Mouse (Mus musculus) liver, embryonic 14.5 days (tissue): ENCODE data around the gene Lrrc8b. TPM values are rescaled to one million over a fixed set of nuclear protein-coding genes. Genes with fewer than 3 reads are reported as not detected.

Experiments used
- ATAC-seq: fragments of 200-750 bp; cut with Nextera tagmentation; 2 replicates; pipeline ENCODE4 v1.8.0; 2017; ENCODE audit warnings: moderate number of reproducible peaks, mild to moderate bottlenecking, moderate library complexity; ENCODE audit not compliant: insufficient read depth
- DNase-seq, 3 experiments: peaks; one replicate each; pipeline ENCODE4 v3.0.0-alpha.2; 2012 to 2013; ENCODE audit warnings: low read depth in 3 of 3, low spot score in 3 of 3
- H3K27ac ChIP-seq: fragments of 300-500 bp; sonication (generic); 2 replicates; pipeline ENCODE4 v1.5.1; 2014; ENCODE audit warnings: moderate library complexity, mild to moderate bottlenecking, control low read depth, inconsistent platforms
- H3K27me3 ChIP-seq: fragments of 300-500 bp; sonication (generic); 2 replicates; pipeline ENCODE4 v1.6.1; 2014; ENCODE audit warnings: mild to moderate bottlenecking, low read length, moderate library complexity; ENCODE audit not compliant: control insufficient read depth, insufficient read depth
- H3K36me3 ChIP-seq: fragments of 300-500 bp; sonication (generic); replicated peaks from 2 replicates; pipeline ENCODE4 v1.6.1; 2014; ENCODE audit warnings: low read depth; ENCODE audit not compliant: control insufficient read depth, insufficient read depth
- H3K4me1 ChIP-seq, 2 experiments: fragments of 200-500 bp in 1 of 2; fragments of 300-500 bp in 1 of 2; sonication (generic) in 1 of 2; replicated peaks; 2 replicates each; pipeline ENCODE4 v1.6.1; 2012 to 2014; ENCODE audit warnings: antibody characterized with exemption in 1 of 2, inconsistent platforms in 1 of 2, low read length in 1 of 2; ENCODE audit not compliant: control insufficient read depth in 2 of 2, insufficient read depth in 2 of 2
- H3K4me2 ChIP-seq: fragments of 300-500 bp; sonication (generic); 2 replicates; pipeline ENCODE4 v1.6.1; 2014; ENCODE audit warnings: low read depth, mild to moderate bottlenecking, control low read depth, moderate library complexity
- H3K4me3 ChIP-seq, 2 experiments: fragments of 200-500 bp in 1 of 2; fragments of 300-500 bp in 1 of 2; sonication (generic) in 1 of 2; 2 replicates each; pipeline ENCODE4 v1.5.1; 2012 to 2014; ENCODE audit warnings: low read depth in 2 of 2, low read length in 2 of 2, mild to moderate bottlenecking in 2 of 2, control low read depth in 1 of 2, inconsistent platforms in 1 of 2, moderate library complexity in 1 of 2; ENCODE audit not compliant: insufficient read depth in 1 of 2
- H3K9ac ChIP-seq: fragments of 300-500 bp; sonication (generic); replicated peaks from 2 replicates; pipeline ENCODE4 v1.6.1; 2014; ENCODE audit warnings: mild to moderate bottlenecking, control low read depth, moderate library complexity
- H3K9me3 ChIP-seq: fragments of 300-500 bp; sonication (generic); 2 replicates; pipeline ENCODE4 v1.6.1; 2016; ENCODE audit warnings: low read length, mixed read lengths; ENCODE audit not compliant: control insufficient read depth
- CTCF ChIP-seq: IDR thresholded peaks from 2 replicates; pipeline ENCODE4 v1.5.1; 2016; ENCODE audit warnings: antibody characterized with exemption, low read depth, control low read depth
- EP300 ChIP-seq: IDR thresholded peaks from 2 replicates; pipeline ENCODE4 v1.6.1; 2016; ENCODE audit warnings: antibody characterized with exemption, low read depth
- WGBS: fragments of 180-500 bp; shearing (Covaris S2); extraction: QIAGEN DNeasy Blood & Tissue Kit; methylation state at CpG from one replicate; pipeline ENCODE4 v1.1.7; 2014; ENCODE audit not compliant: insufficient replicate concordance; 5-methylcytosine and 5-hydroxymethylcytosine counted together
- polyA plus RNA-seq, 2 experiments: library from polyadenylated mRNA; depleted of rRNA in 1 of 2; stranded (reverse) in 1 of 2; unstranded in 1 of 2; fragments of >200 nt; fragmentation: Nextera tagmentation in 1 of 2; extraction: Ambion mirVana in 1 of 2; gene quantifications; 2 replicates each; pipeline versions ENCODE4 v1.2.1 to v1.2.3; 2012 to 2014

The Lrrc8b gene
- polyA plus RNA-seq, 2 experiments, result 3.5 to 3.8 TPM

DNA sequence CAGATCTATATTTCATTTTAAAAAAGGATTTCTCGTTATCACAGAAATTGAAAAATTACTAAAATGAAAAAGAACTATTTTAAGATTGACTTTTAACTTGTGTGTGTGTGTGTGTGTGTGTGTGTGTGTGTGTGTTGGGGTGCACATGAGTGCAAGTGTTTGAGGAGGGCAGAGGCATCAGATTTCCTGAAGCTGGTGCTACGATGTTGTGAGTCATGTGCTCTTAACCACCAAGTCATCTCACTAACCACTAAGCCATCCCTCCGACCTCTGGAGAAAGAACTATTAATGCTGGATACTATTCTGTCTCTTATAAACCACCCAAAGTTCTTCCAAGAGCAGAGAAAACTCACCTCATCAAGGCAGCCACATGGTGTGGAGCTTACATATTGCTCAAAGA is 2.9 kb upstream of the Lrrc8b start:
- DNase-seq (no peak), ATAC-seq (no peak)
- Histone ChIP-seq H3K27ac (no peak overlapping the region), H3K4me3 (no peak overlapping the region), H3K9ac (no peak overlapping the region), H3K36me3 (no peaks in the 10 kb centered on the region), H3K4me2 (no peak overlapping the region), H3K4me1 (peaks cover 44 to 52% of the 10 kb centered on the region in 2 experiments), H3K9me3 (no peaks in the 10 kb centered on the region), H3K27me3 (no peaks in the 10 kb centered on the region)
- TF ChIP-seq EP300 (no peak), CTCF (no peak)
- WGBS, result 64% methylated on average over 3 of the region's 3 CpGs

DNA sequence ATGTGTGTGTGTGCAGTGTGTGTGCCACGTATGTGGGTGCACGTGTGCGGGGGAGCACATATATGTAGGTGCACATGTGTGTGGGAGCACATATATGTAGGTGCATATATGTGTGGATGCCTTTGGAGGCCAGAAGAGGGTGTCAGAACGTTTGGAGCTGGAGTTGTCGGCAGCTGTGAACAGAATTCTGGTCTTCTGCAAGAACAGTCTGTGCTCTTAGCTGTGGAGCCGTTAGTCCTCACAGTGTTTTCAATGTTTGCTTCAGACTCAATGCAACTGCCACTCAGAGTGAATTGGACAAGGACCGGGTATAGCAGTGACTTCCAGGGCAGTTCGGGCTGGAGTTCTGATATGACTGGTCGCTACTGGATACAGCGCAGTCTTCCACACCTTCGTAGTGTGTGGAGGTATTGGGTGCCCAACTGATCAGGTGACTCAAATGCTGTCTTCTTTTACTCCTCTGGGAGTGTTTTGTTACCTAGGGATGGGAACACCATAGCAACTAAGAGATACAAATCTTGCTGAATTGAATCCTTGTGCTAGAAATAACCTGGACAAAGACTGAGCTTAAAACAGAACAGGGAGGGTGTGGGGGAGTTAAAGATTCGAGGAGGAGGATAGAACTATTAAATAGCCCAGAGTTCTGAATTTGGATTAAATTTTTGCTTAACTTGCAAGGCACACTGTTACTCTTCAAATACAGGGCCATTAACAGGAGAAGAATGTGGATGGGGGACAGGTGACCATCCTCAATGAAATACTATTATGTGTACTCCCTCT is 1.0 kb upstream of the Lrrc8b start:
- H3K9me3 ChIP-seq, result no peaks in the 10 kb centered on the region
- H3K9ac ChIP-seq, result peak overlapping the region; percentile 82
- H3K27ac ChIP-seq, result peak overlapping the region; percentile 80
- H3K4me2 ChIP-seq, result peak overlapping the region; percentile 99
- ATAC-seq (no peak), DNase-seq (no peak)
- no peaks in the 10 kb centered on the region for H3K36me3 ChIP-seq
- 76% methylated on average over 12 of the region's 12 CpGs for WGBS
- no peaks in the 10 kb centered on the region for H3K27me3 ChIP-seq
- H3K4me1 ChIP-seq, result peaks cover 37 to 46% of the 10 kb centered on the region in 2 experiments
- peak overlapping the region; percentile 65 to 82; a peak in 3 of 4 replicates for H3K4me3 ChIP-seq
- no peak for TF ChIP-seq EP300

DNA sequence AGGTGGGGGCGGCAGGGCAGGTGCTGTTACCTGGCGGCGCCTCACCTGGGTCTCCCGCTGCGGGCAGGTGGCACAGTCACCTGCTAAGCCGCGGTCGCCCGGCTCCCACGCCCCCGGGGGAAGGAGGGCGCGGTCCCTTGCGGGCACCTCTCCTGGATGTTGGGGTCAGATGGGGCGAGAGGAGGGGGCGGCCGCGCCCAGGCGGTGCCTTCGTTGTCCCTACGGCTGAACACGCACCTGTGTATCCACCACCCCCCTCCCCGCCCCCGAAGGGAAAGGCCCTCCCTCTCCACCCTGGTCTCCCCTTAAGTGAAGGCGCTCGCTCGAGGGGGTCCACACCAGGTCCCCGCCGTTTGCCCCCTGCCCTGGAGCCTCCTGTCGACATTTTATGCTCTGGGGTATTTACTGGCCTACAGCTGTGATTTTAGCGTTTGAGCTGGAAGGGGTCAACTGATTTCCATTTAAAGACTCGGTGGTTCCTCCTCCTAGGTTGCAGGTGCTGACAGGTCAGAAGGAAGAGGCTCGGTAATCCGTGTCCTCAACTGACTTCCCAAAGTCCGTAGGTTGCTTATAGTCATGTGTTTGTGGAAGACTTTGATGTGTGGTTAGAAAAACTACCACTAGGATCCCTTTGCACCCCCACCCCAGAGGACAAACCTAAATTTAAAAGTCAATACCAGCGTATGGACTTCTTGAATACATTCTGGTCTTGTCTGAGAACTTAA is 538 bp downstream of the Lrrc8b start:
- Histone ChIP-seq H3K27me3 (no peaks in the 10 kb centered on the region), H3K27ac (peak overlapping the region; percentile 10), H3K4me1 (peaks cover 25 to 32% of the 10 kb centered on the region in 2 experiments), H3K9me3 (no peaks in the 10 kb centered on the region), H3K4me3 (peak overlapping the region; percentile 65 to 82), H3K4me2 (peak overlapping the region; percentile 99), H3K36me3 (no peaks in the 10 kb centered on the region), H3K9ac (peak overlapping the region; percentile 82)
- WGBS, result 5% methylated on average over 30 of the region's 36 CpGs
- DNase-seq (no peak), ATAC-seq (peak; percentile 20)
- TF ChIP-seq EP300 (no peak), CTCF (no peak)

DNA sequence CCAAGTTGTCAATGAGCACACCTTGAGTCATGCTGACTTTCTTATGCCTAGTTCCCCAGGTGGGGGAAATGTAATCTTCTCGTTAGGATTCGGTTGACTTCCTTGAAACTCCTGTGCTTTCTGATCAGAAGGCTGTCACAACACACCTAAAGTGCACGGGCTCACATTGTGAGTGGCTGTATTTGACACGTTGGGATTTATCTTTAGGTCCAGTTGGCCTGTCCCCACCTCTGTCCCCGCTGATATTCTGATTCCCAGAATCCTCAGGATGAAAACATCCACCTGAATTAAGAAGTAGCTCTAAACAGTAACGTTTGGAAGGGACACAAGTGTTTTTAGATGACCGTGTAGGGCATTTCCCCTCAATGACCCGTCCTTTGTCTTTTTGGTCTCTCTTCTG is 1.6 kb downstream of the Lrrc8b start:
- Histone ChIP-seq H3K9me3 (no peaks in the 10 kb centered on the region), H3K27ac (peak overlapping the region; percentile 54), H3K4me1 (peaks cover 17 to 23% of the 10 kb centered on the region in 2 experiments), H3K4me2 (peak overlapping the region; percentile 99), H3K36me3 (no peaks in the 10 kb centered on the region), H3K9ac (peak overlapping the region; percentile 82; the same call in 1 of the 2 replicates), H3K27me3 (no peaks in the 10 kb centered on the region), H3K4me3 (peak overlapping the region; percentile 38 to 82; a peak in 3 of 4 replicates)
- no peak for TF ChIP-seq CTCF
- peak; percentile 65 for TF ChIP-seq EP300
- peak; percentile 8; the same call in 1 of the 2 replicates for ATAC-seq
- peak; percentile 37 to 80 (median 42) for DNase-seq
- 38% methylated on average over 8 of the region's 8 CpGs for WGBS

DNA sequence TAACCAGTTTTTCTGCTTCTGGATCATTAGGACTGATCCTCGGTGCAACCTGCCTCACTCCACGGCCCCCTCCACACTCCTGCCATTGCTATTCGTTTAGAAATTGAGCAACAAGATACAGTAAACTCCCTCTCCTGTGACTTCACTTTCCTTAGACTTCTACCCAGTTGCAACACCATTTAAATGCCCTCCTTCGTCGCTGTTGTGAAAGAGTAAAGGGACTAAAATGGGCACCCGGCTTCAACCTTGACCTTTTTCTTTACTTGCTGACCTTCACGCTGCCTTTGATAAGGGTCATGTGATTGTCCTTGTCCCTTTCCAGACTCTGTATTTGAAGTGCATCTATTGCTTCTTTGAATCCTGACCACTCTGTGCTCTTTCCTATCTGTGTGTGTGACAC is 2.8 kb downstream of the Lrrc8b start:
- Histone ChIP-seq H3K27me3 (no peaks in the 10 kb centered on the region), H3K9me3 (no peaks in the 10 kb centered on the region), H3K4me3 (no peak overlapping the region), H3K27ac (no peak overlapping the region), H3K4me1 (peaks cover 17 to 23% of the 10 kb centered on the region in 2 experiments), H3K36me3 (no peaks in the 10 kb centered on the region), H3K4me2 (peak overlapping the region; percentile 99), H3K9ac (no peak overlapping the region)
- TF ChIP-seq EP300, result no peak
- TF ChIP-seq CTCF, result no peak
- DNase-seq (no peak), ATAC-seq (no peak)
- WGBS, result 78% methylated on average over 7 of the region's 7 CpGs
